Mouse (Mus musculus) embryo, embryonic 10 days (tissue): Measurements from ENCODE around the gene Cxcl3.
"Not testable (repeated sequence)": the region's sequence is repeated elsewhere in the genome, so short reads cannot be mapped to it uniquely, and the experiment has no call there.

ENCODE experiments used
- DNase-seq: peaks from one replicate; pipeline ENCODE4 v3.0.0-alpha.2; 2015; ENCODE audit warnings: low spot score

Cxcl3 gene

DNA sequence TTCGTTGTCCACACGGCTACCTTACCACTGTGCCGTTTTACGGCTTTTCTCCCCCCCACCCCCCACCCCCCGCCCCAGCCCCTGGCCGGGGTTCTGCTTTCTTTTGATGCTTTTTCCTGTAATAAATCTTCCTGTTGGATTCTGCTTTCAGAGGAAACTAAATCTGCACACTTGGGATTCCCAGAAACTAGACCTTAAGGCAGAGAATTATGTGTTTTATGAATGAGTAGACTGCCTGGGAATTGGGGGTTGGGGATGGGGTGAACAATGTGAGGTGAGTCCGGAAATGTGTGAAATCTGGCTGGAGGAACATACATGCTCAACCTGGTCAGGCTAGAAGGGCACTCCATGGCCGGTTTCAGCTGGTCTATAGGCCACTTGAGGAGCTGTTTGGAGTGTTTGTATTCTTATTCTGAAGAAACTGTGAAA, 4.2 kb downstream of the Cxcl3 start:
- DNase-seq = no peak

DNA sequence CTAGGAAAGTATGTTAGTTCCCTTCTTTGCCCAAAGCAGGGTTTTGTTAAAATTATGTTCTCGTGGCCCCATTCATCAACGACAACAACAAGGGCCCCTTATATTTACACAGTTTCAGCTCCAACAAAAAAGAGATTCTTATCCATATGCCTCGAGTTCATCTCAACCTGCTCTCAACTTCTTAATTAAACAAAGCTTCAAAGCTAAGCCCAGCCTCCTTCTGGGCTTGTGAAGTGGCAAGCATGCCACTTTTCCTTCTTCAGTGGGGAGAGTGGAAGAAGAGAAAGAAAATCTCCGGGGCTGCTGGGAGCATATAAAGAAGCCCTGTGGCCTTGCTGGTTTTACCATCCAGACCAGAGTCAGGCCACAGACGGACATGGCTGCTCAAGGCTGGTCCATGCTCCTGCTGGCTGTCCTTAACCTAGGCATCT, 8.3 kb downstream of the Cxcl3 start, which contains the start of gene Cxcl15:
TSS of gene Cxcl15 (plus strand) at position 340 of the 431 bp plus-strand sequence.
- DNase-seq = no peak

DNA sequence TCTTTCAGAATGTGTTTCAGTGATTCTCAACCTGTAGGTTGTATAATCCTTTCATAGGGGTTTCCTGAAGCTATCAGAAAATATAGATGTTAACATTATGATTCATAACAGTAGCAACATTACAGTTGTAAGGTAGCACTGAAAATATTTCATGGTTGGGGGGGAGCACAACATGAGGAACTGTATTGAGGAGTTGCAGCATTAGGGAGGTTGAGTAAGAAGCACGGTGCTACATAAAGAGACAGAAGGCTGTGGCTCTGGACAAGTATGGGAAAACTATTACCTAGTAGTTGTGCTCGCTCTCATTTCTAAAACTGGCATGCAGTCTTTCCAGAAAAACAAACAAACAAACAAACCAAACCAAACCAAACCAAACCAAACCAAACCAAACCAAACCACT, 9.5 kb downstream of the Cxcl3 start:
- DNase-seq = not testable (repeated sequence)

DNA sequence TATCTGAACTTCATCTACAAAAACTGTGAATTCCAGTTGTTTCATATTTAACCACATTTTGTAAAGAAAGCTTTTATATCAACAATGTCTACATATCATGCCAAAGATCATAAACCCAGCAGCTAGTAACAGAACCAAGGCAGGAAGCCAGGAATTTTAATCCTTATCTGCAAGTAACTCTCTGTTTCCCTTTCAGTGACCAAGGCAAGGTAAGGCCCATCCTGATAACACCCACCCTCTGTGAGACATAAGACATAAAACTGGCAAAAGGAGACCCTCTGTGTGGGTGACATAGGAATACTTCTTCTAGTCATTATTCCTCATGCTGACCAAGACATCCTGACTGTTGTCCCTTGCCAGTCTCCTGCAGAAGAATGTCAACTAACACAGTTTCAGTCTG, 18.7 kb downstream of the Cxcl3 start:
- no peak for DNase-seq

DNA sequence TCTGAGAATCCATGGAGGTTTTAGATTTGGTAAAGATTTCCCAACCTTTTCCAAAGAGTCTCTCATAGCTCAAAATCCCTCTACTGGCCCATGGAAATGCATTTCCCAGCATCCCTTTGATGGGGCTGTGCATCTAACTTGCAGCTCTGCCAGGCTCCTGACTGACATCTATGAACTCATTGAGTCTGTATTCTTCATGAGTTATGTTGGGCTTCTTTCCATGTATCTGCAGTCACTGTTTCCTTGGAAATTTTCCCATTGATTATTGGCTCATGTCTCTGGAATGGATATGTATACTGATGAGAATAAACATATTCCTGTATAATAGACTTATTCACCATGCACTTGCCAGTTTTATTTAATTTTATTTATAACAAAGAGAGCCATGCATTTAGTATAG, 20.1 kb downstream of the Cxcl3 start:
- no peak for DNase-seq

DNA sequence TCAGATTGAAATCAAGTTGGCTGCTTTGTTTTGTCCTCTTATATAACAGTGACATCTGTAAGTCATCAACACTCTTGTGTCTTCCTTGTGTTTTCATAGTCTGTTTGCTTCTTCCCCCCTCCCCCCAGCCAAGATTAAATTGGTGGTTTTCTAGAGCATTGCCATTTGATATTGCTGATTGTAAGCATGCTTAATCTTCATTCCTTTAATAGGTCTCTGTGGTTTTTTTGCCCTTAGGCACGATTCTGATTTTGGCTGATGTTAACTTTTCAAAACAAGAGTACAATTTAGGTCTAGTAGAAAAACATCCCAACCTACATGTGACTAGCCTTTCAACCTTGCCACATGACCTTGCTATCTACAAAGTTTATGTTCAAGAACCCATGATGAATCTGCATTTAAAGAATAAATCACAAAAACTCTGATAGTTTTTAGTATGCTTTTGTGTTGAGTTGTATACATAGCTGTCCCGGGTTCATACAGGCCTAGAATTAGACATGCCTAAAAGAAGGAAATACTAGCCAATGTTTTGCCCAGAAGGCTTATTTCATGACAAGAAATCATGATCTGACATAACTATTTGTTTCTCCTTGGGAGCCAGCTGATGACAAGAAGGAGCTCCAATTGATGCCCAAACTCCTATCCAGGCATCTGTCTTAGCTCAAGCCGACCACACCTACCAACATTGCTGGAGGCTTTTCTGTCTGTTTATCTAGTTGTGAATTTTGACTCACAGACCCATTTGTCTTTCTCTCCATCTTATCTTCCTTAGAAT, 21.5 kb downstream of the Cxcl3 start:
- DNase-seq = no peak

DNA sequence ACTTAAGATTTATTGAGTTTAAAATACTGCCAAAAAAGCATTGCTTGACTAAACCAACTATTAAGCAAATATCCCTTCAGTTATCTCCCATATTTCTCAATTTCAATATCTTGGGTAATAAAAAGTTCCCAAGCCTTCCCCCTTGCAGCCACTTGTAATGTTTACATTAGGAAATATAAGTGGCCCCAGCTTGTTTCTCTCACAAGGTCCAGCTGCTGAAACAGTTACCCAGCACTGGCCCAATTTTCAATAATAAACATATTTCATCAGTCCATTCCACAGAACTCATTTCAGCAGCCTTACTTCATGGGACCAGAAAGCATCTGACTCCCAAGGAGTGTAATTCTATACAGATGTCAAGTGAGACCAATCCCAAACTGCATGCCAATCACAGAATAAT, 33.9 kb downstream of the Cxcl3 start:
- DNase-seq = no peak

DNA sequence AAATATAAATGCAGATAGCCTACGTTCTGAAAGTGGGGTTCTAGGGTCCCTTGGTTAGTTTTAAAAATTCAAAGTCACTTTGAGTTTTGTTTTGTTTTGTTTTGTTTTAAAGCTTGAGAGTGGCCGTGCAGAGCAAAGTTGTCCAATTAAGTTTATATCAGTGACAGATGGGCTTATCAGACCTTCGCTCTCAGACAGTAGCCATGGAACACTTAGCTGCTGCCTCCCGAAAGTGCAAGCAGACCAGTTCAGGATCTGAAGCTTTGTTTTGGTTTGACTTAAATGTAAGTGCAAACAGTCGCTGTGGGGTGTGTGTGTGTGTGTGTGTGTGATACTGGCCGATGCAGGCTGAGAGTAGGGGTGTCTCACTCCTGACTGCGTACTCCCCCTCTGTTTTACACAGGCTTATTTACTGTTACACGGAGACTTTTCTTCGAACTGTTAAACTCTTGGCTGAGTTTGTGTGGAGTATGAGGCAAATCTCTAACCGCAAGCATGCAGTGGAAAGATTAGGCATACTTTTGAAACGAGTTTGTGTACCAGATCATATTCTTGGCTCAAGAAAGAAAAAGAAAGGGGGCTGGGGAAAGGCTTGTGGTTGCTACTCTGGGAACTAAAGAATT, 46.4 kb downstream of the Cxcl3 start:
- no peak for DNase-seq

DNA sequence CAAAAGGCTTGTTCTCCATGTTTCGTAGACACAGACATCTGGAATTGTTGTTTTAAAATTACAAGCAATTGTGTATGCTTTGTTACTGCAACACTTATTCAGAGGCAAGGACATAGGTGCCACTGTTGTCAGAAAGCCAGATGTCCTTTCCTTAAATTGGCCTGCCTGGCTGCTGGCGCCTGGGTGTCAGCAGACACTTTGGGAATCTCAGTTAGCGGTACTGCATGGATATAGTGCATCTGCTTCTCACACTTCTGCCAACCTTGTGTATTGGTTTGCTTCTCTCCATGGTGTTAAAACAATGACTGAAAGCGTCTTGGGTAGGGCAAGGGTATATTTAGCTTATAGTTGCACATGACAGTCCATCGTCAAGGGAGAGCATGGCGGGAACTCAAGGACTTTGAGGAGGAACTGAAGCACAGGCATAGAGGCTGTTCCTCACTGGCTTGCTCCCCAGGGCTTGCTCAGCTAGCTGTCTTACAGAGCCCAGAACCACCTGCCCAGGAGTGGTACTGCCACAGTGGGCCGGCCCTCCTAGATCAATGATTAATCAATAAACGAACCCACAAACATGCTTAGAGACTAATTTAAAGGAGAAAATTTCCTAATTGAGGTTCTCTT, 47.0 kb downstream of the Cxcl3 start:
- DNase-seq = no peak

DNA sequence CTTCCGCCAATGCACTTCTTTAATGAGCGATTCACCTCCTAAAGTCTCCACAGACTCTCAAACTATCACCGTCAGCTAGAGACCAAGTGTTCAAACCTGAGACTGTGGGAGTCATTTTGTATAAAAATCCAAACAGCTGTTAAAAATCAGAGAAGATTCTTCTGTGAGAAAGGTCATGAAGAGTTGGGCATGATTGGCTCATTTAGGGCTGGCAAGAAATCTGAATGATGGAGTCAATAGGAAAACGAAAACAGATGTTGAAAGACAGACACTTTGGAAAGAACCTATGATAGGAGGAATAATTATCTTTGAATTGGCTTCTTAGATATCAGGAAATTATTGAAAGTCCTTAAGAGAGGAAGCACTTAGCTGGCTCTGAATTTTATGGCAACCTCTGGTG, 48.5 kb downstream of the Cxcl3 start:
- DNase-seq = no peak

DNA sequence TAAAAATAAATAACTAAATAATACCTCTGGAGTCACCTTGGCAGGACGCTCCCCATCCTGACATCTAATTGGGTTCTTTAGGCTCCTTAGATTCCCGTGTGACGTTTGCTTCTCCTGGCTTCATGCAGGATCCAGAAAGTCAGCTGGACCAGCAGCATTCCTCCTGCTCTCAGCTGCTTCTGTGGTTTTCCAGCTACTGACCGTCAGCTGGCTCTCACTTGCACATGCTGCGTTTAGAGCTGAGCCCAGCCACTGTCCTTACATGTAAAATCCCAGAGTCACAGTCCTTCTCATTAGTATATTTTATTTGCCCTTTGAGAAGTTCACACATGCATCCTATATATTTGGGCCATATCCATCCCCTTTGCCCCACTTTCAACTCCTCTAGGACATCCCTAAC, 52.7 kb downstream of the Cxcl3 start:
- no peak for DNase-seq
